Mouse (Mus musculus) erythroblast, embryonic 14.5 days (primary cell): ENCODE data around the gene Prrt1. TPM values are rescaled to one million over a fixed set of nuclear protein-coding genes. Genes with fewer than 3 reads are reported as not detected.

Source experiments
- H3K27me3 ChIP-seq: 2 replicates; pipeline ENCODE4 v1.6.1; 2012; ENCODE audit warnings: inconsistent platforms; ENCODE audit not compliant: control insufficient read depth
- H3K36me3 ChIP-seq: 2 replicates; pipeline ENCODE4 v1.6.1; 2012; ENCODE audit warnings: mild to moderate bottlenecking, inconsistent platforms; ENCODE audit not compliant: control insufficient read depth
- H3K4me1 ChIP-seq: 2 replicates; pipeline ENCODE4 v1.6.1; 2012; ENCODE audit warnings: inconsistent platforms; ENCODE audit not compliant: control insufficient read depth
- H3K4me3 ChIP-seq: replicated peaks from 2 replicates; pipeline ENCODE3; 2012; ENCODE audit warnings: moderate library complexity, mild to moderate bottlenecking, inconsistent platforms
- H3K9me3 ChIP-seq: 2 replicates; pipeline ENCODE4 v1.6.1; 2012; ENCODE audit warnings: low read length, inconsistent platforms, mixed read lengths; ENCODE audit not compliant: control insufficient read depth
- GATA1 ChIP-seq: IDR thresholded peaks from 2 replicates; pipeline ENCODE4 v1.6.1; 2012; ENCODE audit warnings: low read length, inconsistent platforms, mixed read lengths
- TAL1 ChIP-seq: IDR thresholded peaks from 3 replicates; pipeline ENCODE4 v1.6.1; 2012; ENCODE audit warnings: low read length, inconsistent platforms, mixed read lengths
- polyA plus RNA-seq: library from polyadenylated mRNA; stranded (reverse); fragments of >175 nt; gene quantifications from 2 replicates; pipeline ENCODE4 v1.2.3, GENCODE M21; 2012

Gene Prrt1
- polyA plus RNA-seq, 1 experiment: not detected

DNA sequence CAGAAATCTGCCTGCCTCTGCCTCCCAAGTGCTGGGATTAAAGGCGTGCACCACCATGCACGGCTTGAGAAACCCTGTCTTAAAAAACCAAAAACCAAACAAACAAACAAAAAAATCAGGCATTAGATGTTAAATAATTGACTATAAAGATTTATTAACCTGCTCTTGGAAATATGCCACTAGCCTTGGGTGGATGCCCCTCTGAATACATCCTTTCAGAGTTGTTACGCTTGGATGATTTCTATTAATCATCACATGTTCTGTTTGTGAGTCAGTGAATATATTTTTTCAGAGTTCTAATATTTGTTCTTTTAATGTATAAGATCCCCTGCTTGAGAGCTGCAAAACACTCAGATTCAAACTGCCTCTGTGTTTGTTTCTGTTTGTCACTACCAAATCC, 4.4 kb upstream of the Prrt1 start:
- TF ChIP-seq TAL1 (no peak), GATA1 (no peak)
- Histone ChIP-seq H3K4me1 (peaks cover 37% of the 10 kb centered on the region), H3K27me3 (peaks cover 37% of the 10 kb centered on the region), H3K36me3 (peaks cover 13% of the 10 kb centered on the region), H3K9me3 (no peaks in the 10 kb centered on the region), H3K4me3 (no peak overlapping the region)

DNA sequence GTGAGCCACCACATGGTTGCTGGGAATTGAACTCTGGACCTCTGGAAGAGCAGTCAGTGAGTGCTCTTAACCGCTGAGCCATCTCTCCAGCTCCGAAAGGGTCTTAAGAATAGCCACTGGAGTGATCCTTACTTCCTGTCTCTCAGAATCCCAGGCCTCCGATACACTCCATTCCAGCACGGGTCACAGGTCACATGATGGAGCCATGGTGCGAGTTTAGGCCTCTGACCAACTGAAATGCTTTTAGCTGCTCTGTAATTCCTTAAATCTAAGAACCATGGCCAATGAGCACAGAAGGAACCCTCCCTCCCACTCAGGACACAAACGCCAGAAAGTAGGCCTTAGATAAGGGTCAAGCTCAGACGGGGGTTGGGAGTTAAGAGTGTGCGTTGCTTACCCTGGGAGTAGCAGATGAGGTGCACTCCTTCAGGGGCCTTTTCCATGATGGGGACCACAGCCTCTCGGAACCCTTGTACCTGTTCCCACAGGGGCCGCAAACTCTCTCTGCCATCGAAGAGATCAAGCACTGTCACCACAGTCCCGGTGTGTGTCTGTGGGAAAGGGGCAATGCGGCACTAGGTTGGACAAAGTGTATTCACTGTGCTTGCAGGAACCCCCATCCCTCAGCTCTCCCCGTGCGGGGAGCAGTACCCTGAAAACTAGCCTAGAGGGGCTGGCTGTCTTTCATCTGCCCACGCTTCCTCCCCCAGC, 3.1 kb upstream of the Prrt1 start:
- peaks cover 49% of the 10 kb centered on the region for H3K27me3 ChIP-seq
- peak overlapping the region; percentile 72 for H3K4me3 ChIP-seq
- TF ChIP-seq TAL1: no peak
- TF ChIP-seq GATA1: no peak
- peaks cover 3% of the 10 kb centered on the region; the same call in 1 of the 2 replicates for H3K9me3 ChIP-seq
- peaks cover 10% of the 10 kb centered on the region for H3K36me3 ChIP-seq
- peaks cover 40% of the 10 kb centered on the region for H3K4me1 ChIP-seq

DNA sequence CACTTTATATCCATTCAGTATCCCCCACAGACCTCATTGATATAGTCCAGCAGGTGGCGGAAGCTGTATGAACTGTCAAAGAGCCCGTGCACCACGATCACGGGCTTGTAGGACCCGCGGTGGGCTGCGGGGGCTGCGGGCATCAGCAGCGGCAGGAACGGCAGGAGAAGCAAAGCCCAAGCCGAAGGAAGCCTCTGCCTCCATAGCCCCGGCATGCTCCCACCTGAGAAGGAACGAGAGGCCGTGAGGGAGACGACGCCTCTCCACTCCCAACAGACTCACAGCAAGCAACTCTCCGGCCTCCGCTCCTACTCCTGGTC, 2.6 kb upstream of the Prrt1 start:
- TF ChIP-seq TAL1 (no peak), GATA1 (no peak)
- H3K27me3 ChIP-seq: peaks cover 54% of the 10 kb centered on the region
- H3K9me3 ChIP-seq: peaks cover 3% of the 10 kb centered on the region; the same call in 1 of the 2 replicates
- peak overlapping the region; percentile 72 for H3K4me3 ChIP-seq
- peaks cover 10% of the 10 kb centered on the region for H3K36me3 ChIP-seq
- peaks cover 42% of the 10 kb centered on the region for H3K4me1 ChIP-seq

- peaks cover 3% of the 10 kb centered on the region; the same call in 1 of the 2 replicates for H3K9me3 ChIP-seq
- TF ChIP-seq GATA1: no peak
- no peak for TF ChIP-seq TAL1
- H3K4me3 ChIP-seq: peak overlapping the region; percentile 72
- peaks cover 43% of the 10 kb centered on the region for H3K4me1 ChIP-seq
- peaks cover 10% of the 10 kb centered on the region for H3K36me3 ChIP-seq
- peaks cover 60% of the 10 kb centered on the region for H3K27me3 ChIP-seq
Measured at GRCm38 (mm10) chr17:34627093-34627942, 2.0 kb upstream of the Prrt1 start.

DNA sequence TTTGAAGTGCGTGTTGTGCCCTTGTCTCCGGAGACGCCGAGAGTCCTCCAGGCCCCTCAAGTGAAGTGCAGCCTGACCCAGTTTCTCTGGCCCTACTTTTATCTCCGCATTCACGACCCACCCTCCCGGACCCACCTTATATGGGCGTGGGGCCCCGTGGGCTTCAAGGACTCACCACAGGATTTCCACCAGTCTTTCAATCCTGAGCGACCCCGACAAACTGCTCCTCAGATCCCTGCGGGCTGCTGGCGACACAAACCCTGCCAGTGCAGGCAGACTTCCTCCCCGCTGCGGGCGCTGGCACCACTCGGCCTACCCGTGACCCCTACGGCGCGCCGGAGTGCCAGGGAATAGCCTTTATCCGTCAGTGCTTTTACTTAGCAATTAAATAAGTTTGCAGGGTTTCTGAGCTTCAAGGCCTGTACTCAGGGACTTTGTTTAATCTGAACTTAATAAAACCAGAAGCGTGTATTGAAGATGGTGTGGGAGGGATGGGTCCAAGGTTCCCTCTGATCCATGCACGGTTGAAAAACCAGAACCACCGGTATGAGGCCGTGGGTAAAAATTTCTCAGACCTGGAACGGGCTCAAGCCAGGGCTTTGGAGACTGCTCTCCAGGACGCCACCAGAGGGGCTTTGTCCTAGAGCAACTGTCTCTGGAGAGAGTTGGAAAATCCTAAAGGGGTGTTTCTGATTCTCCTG, 1.2 kb upstream of the Prrt1 start, which contains the start of gene Ppt2:
Gene Ppt2 (minus strand): TSS at position 568 of the 701 bp plus-strand sequence.
- no peak for TF ChIP-seq TAL1
- TF ChIP-seq GATA1: no peak
- Histone ChIP-seq H3K9me3 (peaks cover 3% of the 10 kb centered on the region; the same call in 1 of the 2 replicates), H3K4me1 (peaks cover 38% of the 10 kb centered on the region), H3K27me3 (peaks cover 67% of the 10 kb centered on the region), H3K36me3 (peaks cover 4% of the 10 kb centered on the region), H3K4me3 (peak within 1 kb of the TSS; percentile 72)

DNA sequence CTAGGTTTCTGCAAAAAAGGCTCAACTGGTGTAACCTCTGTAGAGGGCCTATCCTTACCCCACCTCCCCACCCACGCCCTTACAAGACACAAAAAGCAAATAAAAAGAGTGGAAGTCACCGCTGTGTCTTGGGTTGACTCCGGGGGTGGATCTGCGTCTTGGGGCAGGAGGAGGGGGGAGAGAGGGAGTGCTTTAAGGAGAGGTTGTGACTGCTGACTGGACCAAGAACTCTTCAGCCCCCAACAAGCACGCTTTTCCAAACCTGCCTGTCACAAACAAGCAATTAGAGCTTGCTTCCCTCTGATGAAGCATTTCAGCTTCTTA, 727 bp upstream of the Prrt1 start:
- TF ChIP-seq TAL1: no peak
- peaks cover 37% of the 10 kb centered on the region for H3K4me1 ChIP-seq
- H3K4me3 ChIP-seq: no peak overlapping the region
- peaks cover 3% of the 10 kb centered on the region for H3K36me3 ChIP-seq
- H3K27me3 ChIP-seq: peaks cover 72% of the 10 kb centered on the region
- peaks cover 3% of the 10 kb centered on the region; the same call in 1 of the 2 replicates for H3K9me3 ChIP-seq

- Histone ChIP-seq H3K27me3 (peaks cover 77% of the 10 kb centered on the region), H3K4me1 (peaks cover 37% of the 10 kb centered on the region), H3K9me3 (peaks cover 3% of the 10 kb centered on the region; the same call in 1 of the 2 replicates), H3K4me3 (no peak overlapping the region), H3K36me3 (peaks cover 3% of the 10 kb centered on the region)
- TF ChIP-seq GATA1: no peak
- TF ChIP-seq TAL1: no peak
Measured at GRCm38 (mm10) chr17:34629796-34630603, 667 bp downstream of the Prrt1 start.

DNA sequence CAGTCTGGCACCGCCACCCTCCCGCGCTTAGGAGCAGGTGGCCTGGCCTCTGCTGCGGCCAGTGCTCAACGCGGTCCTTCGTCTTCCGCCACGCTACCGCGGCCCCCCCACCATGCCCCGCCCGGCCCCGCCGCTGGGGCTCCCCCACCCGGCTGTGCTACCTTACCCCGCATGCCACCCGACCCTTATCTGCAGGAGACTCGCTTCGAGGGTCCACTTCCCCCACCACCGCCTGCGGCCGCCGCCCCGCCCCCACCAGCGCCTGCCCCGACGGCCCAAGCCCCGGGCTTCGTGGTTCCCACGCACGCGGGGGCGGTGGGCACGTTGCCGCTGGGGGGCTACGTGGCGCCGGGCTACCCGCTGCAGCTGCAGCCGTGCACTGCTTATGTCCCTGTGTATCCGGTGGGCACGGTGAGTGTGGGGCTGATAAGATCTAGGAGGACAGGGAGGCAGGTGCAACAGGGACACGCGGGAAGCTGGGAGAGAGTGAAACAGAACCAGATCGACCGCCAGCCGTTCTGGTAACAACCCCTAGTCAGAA, 1.5 kb downstream of the Prrt1 start:
- Histone ChIP-seq H3K9me3 (peaks cover 3% of the 10 kb centered on the region; the same call in 1 of the 2 replicates), H3K4me3 (no peak overlapping the region), H3K36me3 (no peaks in the 10 kb centered on the region), H3K4me1 (peaks cover 35% of the 10 kb centered on the region), H3K27me3 (peaks cover 81% of the 10 kb centered on the region)
- no peak for TF ChIP-seq GATA1
